Mouse (Mus musculus): ENCODE data around the gene Dstyk.

- TF ChIP-seq GATA1 (IDR thresholded peaks at IDR 0.05; ENCODE audit: low read length) (no peak), TAL1 (IDR thresholded peaks at IDR 0.05; ENCODE audit: low read length) (no peak)
Observed at GRCm38 (mm10) chr1:132449742-132450141, 32.4 kb downstream of the Dstyk start.

Data from erythroblast, embryonic 14.5 days (primary cell).